Mouse (Mus musculus) left cerebral cortex, adult 9 months (tissue): ENCODE measurements around the gene Ticam1.
A peak's percentile ranks its signal among the peaks of the same experiment; 100 is the strongest.

Experiments
- DNase-seq, 2 experiments: peaks; one replicate each; pipeline ENCODE4 v3.0.0; 2022; ENCODE audit warnings: low spot score in 2 of 2

Ticam1 gene

DNA sequence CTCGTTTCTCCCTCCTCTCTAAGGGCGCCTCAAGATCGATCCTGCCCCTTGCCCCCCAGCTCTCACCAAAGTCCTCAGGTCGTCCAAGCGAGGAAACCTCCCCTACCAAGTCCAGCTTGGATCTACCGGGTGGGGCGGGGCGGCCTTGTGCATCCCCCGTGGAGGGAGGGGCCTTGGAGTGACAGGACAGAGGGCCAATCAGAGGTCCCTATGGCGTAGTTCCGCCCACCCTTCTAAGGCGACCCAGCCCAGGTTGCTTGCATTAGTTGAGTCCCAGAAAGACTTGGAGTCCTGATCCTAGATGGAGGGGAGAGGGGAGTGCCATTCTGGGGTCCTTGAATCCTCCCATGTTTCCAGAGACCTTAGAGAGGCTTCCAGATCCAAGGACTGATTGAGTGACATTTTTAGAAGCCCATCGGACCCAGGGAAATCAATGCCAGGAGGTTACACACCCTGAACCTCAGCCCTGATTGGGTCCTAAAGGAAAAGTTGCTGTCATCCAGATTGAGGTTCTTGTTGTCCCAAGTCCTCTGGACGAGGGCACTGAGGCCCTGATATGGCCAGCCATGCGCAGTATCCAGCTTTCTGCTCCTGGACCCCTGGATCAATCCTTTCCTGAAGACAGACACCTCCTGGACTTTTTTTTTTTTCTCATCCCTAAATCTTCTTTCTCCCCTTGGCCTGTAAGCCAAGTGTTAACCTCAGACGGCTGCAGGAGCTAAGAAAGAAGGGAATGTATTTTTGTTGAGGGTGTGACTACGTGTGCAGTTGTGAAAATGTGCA is 14.0 kb upstream of the Ticam1 start:
- peak in 1 of 2 experiments; percentile 80 for DNase-seq

- no peak for DNase-seq
Observed at GRCm38 (mm10) chr17:56289371-56290331, 13.1 kb upstream of the Ticam1 start.

DNA sequence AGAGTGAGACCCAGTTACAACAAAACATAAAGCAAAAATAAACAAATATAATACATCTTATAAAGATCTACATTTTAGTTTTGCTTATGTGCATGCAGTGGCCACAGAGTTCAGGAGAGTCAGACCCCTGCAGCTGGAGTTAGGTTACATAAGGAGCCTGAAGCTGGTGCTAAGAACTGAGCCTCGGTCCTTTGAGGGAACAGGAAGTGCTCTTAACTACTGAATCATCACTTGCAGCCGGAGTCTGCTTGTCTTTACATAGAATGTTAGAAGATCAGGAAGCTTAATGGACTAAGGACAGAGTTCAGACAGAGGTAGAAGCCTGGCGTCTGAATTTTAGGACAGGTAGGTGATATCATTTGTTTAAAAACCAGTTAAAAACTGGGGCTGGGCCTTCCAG is 12.3 kb upstream of the Ticam1 start:
- no peak for DNase-seq

GRCm38 (mm10) chr17:56287830-56288229 is 11.2 kb upstream of the Ticam1 start:
- no peak for DNase-seq

- no peak for DNase-seq
Observed at GRCm38 (mm10) chr17:56285995-56286394, 9.4 kb upstream of the Ticam1 start.

GRCm38 (mm10) chr17:56283316-56283715 is 6.7 kb upstream of the Ticam1 start:
- DNase-seq: peak in 1 of 2 experiments; percentile 69

DNA sequence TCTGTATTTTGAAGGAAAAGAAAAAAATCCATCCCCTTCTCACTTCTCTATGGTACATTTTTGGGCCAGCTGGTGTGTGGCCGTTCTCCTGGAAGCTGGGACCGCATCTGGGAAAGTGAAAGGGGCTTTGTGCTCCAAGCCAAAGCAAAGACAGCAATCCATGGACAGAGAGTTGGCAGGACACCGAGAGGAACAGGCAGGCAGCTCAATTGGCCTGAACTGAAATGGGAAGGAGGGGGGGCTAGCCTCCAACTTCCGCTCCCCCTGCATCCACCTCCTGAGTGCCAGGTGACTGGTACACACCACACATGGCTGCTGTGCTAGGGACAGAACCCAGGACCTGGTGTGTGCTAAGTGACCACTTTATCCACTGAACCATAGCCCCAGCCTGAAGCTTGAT is 6.2 kb upstream of the Ticam1 start:
- DNase-seq: peak in 1 of 2 experiments; percentile 54

- no peak for DNase-seq
Observed at GRCm38 (mm10) chr17:56281193-56281592, 4.6 kb upstream of the Ticam1 start.

DNA sequence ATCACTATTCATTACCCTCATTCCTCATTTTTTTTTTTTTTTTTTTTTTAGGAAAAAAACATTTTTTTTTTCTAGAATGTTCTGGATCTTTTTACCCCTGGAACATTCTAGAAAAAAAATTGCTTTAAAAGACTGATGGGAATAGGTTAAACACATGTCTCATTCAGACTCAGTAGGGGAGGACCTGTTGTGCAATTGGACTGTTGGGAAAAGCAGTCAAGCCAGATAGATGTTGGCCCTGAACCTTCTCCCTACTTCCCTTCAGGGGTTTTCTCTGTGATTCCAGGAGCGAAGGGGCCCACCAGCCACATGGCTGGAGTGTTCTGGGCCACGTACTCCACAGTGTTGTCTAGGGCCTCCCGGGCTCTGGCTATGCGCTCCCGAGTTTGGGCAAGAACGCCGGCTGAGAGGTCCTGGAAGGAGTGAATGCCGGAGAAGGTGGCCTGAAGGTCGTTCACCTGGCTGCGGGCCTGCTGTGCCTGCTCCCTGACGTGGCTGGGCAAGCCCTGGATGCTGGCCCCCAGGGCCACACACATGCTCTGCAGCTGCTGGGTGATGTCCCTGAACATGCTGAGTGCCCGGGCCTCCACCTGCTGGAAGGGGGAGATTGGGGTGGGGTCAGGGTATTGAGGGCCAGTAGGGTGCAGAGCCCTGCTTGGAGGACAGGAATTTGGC is 3.0 kb upstream of the Ticam1 start:
- no peak for DNase-seq

DNA sequence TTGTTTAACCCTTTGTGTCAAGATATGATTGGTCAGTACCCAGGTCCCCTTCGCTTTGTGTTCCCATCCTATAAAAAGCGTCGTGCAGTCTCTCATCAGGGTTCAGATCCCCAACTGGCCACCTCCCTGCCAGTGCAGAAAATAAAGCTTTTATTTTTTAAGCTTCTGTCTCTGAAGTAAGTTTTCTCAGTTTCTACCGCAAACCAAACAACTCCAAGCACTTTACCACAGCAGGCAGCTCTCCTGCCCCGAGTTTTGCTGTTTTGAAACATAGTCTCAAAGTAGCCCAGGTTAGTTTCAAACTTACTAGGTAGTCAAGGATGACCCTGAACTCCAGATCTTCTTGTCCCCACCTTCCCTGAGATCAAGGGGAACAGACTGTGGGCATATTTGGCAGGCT is 1.8 kb upstream of the Ticam1 start:
- DNase-seq: no peak

- DNase-seq: no peak
Observed at GRCm38 (mm10) chr17:56277567-56277893, 944 bp upstream of the Ticam1 start.

DNA sequence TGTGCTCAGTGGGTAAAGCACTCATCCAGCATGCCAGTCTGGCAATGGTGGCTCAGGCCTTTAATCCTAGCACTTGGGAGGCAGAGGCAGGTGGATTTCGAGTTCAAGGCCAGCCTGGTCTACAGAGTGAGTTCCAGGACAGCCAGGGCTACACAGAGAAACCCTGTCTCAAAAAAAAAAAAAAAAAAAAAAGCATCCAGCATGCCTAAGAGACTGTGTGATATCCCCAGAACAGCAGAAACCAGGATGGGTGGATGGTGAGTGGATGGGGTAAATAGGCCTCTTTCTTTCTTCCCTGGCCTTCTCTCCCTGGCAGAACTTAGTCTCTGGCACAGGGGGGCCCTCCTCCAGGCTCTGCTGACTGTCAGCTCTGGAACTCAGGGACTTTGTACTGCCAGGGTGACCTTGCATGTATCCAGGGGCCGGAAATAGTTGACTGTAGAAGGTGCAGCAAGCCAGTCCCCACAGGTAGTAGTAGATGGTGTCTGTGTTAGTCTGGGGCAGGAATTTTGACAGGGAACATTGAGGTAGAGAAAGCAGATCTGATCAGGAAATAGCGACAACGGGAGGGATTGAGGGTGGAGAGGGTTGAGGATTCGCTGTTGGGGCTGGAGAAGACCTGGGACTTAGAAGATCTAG is 625 bp downstream of the Ticam1 start:
- no peak for DNase-seq

GRCm38 (mm10) chr17:56273986-56274385 is 2.6 kb downstream of the Ticam1 start:
- no peak for DNase-seq

DNA sequence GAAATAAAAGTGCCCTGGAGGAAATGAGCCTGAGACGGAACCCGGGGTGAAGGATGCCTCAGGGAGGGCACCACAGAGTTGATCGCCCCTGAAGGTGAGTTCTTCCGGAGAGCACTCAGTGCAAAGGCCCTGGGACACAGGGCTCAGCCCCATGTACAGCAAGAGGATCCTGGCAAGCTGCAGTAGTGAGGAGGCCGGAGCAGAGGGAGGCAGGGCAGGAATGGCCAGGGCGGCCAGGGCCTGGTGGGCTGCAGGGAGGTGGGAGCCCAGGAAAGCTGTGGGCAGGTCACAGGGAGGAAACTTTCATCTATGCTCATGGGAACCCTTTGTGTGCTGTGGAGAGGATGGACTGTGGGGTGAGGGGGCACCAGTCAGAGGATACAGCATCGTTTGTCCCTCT is 3.1 kb downstream of the Ticam1 start:
- DNase-seq: no peak

- DNase-seq: no peak
Observed at GRCm38 (mm10) chr17:56272644-56273043, 3.9 kb downstream of the Ticam1 start.

DNA sequence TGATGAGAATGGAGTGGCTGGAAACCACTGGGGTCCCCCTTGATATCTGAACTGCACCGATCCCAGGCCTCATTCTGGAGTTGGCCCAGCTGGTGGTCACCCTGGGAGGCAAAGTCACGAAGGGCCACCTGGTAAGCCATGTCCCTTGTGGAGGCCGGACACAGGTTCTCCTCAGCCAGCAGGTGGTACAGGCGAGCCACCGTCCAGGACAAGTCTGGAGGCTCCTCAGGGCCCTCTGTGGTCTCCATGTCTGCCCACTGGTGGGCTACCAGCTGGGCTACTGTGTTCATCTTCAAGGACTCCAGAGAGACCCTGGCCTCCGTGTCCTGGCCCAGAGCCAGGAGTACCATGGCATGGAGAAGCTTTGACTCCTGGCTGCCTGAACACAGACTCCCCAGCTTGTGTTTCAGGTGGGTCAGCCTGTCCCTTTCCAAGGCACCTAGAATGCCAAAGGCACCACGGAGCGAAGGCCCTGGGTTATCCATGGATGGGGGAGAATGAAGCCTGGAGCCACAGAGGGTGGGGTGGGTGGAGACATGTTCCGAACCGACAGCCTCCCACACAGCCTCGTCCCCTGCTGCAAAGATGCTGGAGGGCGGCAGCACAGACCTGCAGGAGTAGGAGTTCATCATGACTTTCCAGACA is 4.9 kb downstream of the Ticam1 start:
- no peak for DNase-seq

- no peak for DNase-seq
Observed at GRCm38 (mm10) chr17:56269741-56270140, 6.8 kb downstream of the Ticam1 start.

DNA sequence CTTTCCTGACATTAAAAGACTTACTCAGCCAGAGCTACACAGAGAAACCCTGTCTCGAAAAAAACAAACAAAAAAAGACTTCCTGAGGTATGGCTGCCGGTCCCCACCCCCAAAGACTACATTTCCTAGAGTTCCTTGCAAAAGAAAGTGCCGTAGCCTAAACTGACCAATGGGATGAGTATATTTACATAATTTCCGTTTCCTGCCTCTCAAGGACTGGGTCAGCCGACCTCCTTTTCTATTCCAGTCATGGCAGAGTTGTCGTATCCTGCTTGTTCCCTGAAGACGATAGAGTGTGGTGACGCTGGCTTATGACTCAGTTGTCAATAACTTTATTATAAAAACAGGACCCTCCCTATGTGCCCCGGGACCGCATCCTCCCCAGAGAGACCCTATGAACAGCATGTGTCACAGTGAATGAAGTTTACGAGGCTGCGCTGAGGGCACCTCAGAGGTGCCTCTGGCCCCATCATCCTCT is 7.4 kb downstream of the Ticam1 start:
- peak in 1 of 2 experiments; percentile 81 for DNase-seq

DNA sequence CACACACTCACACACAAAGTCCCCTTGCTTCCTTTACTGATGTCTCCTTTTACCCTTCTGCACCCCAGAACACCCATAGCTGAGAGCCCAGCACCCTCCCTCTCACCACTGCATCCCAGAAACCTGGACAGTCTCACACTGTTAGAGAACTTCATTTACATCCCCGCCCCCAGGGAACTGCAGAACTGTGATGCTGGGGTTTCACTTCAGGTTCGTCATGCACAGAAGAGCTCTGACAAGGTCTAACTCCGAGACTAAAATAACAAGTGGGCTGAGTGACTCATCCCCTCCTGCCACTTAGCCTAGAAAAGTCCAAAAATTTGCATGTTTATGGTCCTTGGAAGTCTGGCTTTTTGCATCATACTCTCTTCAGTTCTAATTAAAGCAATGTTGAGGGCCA is 10.3 kb downstream of the Ticam1 start:
- DNase-seq: peak; percentile 81 to 86

DNA sequence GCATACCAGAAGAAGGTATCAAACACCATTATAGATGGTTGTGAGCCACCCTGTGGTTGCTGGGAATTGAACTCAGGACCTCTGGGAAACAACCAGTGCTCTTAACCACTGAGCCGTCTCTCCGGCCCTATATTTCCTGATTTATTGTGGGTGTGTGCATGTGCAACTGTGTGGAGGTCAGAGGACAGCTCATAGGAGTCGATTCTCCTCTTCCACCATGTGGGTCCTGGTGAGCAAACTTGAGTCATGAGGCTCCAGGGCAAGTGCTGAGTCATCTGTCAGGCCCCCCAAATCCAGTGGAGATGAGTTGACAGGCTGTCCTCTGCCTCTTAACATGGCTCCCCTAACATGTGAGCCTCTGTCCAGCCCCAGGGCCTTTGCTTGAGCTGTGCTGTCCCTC is 10.7 kb downstream of the Ticam1 start:
- DNase-seq: no peak

- no peak for DNase-seq
Observed at GRCm38 (mm10) chr17:56265011-56265410, 11.6 kb downstream of the Ticam1 start.
